In the genomic region with DNA sequence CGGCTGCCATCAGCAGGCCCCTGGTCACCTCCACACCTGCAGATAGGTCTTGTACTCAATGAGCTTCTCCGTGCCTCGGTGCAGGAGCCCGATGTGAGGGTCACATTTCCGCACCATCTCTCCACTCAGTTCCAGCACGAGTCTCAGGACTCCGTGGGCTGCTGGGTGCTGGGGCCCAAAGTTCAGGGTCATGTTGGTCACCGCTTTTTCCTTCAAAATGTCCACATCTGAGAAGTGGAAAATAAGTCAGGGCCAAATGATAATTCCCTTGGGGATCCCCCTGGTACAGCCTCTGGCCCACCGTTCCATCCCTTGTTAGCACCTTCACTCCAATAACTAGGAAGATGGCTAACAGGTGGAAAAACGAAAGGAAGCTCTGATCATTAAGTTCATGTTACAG, we compare ENCODE assay signal across 30 mouse cellular contexts. TPM values are rescaled to one million over a fixed set of nuclear protein-coding genes. Genes with fewer than 3 reads are reported as not detected.
DNase-seq lines count a peak whose midpoint lies in the region; ATAC-seq and TF ChIP-seq lines count a peak whose summit lies in the region.
"Had no signal": no experiment of that assay in that cellular context is flagged by ENCODE, and none has a peak within 500 bp of the region (broad histone marks: within the 10 kb centered on the region; RNA-seq: fewer than 3 reads in every experiment).

No protein-coding gene starts in this region.

- TF ChIP-seq POLR2A in heart, adult 2 months (IDR thresholded peaks at IDR 0.05; ENCODE audit: insufficient read depth, low read depth, low read length): no peak

- H3K79me2 ChIP-seq in heart, adult 2 months (replicated peaks; ENCODE audit: control insufficient read depth, insufficient read depth, low read length): peaks cover 1% of the 10 kb centered on the region

- H3K9ac ChIP-seq in heart, adult 2 months (ENCODE audit: low read depth, low read length): no peak overlapping the region
- H3K9ac ChIP-seq in kidney, postnatal 0 days (ENCODE audit: low read depth, low read length): no peak overlapping the region
- H3K9ac ChIP-seq in kidney, embryonic 14.5 days (ENCODE audit: low read depth, low read length): no peak overlapping the region
- H3K9ac ChIP-seq: forebrain, embryonic 12.5 days; hindbrain, embryonic 15.5 days; liver, embryonic 15.5 days; midbrain, embryonic 12.5 days; neural tube, embryonic 12.5 days had no signal

- TF ChIP-seq EP300 in heart, adult 2 months (IDR thresholded peaks at IDR 0.05; ENCODE audit: insufficient read depth, low read depth, low read length): no peak

- H3K27me3 ChIP-seq in heart, adult 2 months (ENCODE audit: control insufficient read depth, insufficient read depth, low read length): no peaks in the 10 kb centered on the region
- no peaks in the 10 kb centered on the region for H3K27me3 ChIP-seq in kidney, postnatal 0 days (ENCODE audit: insufficient read depth, low read length)
- no peaks in the 10 kb centered on the region for H3K27me3 ChIP-seq in kidney, embryonic 14.5 days (ENCODE audit: control insufficient read depth, insufficient read depth, low read length)
- H3K27me3 ChIP-seq: forebrain, embryonic 12.5 days; hindbrain, embryonic 15.5 days; liver, embryonic 15.5 days; megakaryocyte, embryonic 14.5 days; midbrain, embryonic 12.5 days; neural tube, embryonic 12.5 days had no signal

- H3K4me1 ChIP-seq in heart, adult 2 months (ENCODE audit: control insufficient read depth, insufficient read depth, low read length): peaks cover 3% of the 10 kb centered on the region
- H3K4me1 ChIP-seq in kidney, postnatal 0 days (replicated peaks; ENCODE audit: insufficient read depth, low read length): peaks cover 7% of the 10 kb centered on the region
- H3K4me1 ChIP-seq in kidney, embryonic 14.5 days (ENCODE audit: control insufficient read depth, insufficient read depth, low read length): 0 out of 2 replicates have a peak, but pooled peaks cover 3% of the 10 kb centered on the region
- no peaks in the 10 kb centered on the region; the same call in 1 of the 2 replicates for H3K4me1 ChIP-seq in brown adipose tissue, adult 24 weeks (ENCODE audit: control insufficient read depth, insufficient read depth, insufficient read length, low read length)

- no peak for ATAC-seq in kidney, postnatal 0 days (replicated peaks; ENCODE audit: low FRiP score, low read depth)
- no peak for ATAC-seq in kidney, embryonic 14.5 days (ENCODE audit: low FRiP score, low TSS enrichment)
- ATAC-seq: inflammation-experienced regulatory T-cells, adult 6 months had no signal

- no peak overlapping the region for H3K4me2 ChIP-seq in kidney, postnatal 0 days (ENCODE audit: low read length)
- H3K4me2 ChIP-seq in kidney, embryonic 14.5 days (replicated peaks; ENCODE audit: low read depth, low read length): no peak overlapping the region
- H3K4me2 ChIP-seq: forebrain, embryonic 12.5 days; hindbrain, embryonic 15.5 days; liver, embryonic 15.5 days; midbrain, embryonic 12.5 days; neural tube, embryonic 12.5 days had no signal

- H3K27ac ChIP-seq in heart, adult 2 months: peak overlapping the region; percentile 60
- H3K27ac ChIP-seq in kidney, postnatal 0 days: peak overlapping the region; percentile 71
- no peak overlapping the region for H3K27ac ChIP-seq in kidney, embryonic 14.5 days (ENCODE audit: low read depth, low read length)
- peak overlapping the region; percentile 73 for H3K27ac ChIP-seq in brown adipose tissue, adult 24 weeks (replicated peaks; ENCODE audit: low read depth, low read length)
- H3K27ac ChIP-seq: forebrain, embryonic 12.5 days; hindbrain, embryonic 10.5 days; hindbrain, embryonic 15.5 days; liver, embryonic 15.5 days; midbrain, embryonic 12.5 days; neural tube, embryonic 12.5 days had no signal

- intact Hi-C loops in heart, adult 2 months (cut with DNase I): no loop called here

- DNase-seq in adrenal gland, adult 2 months: peak; percentile 76
- no peak for DNase-seq in adrenal gland, adult 8-10 months
- no peak for DNase-seq in heart, adult 2 months
- DNase-seq in heart, adult 8-10 months (ENCODE audit: low spot score): no peak
- no peak for DNase-seq in kidney, postnatal 0 days (ENCODE audit: low spot score)
- no peak for DNase-seq in left cerebral cortex, adult 9 months (ENCODE audit: low spot score in 2 of 2)
- DNase-seq: cerebellum, adult 18-20 months; cerebellum, postnatal 10 days; gastrocnemius, postnatal 25 days; heart, adult 11 months; heart, postnatal 14 days; kidney, adult 8-10 months; kidney, postnatal 4 days; left cerebral cortex, postnatal 4 days; lung, postnatal 4 days; right cerebral cortex, adult 18-20 months had no signal

- H3K9me3 ChIP-seq in kidney, postnatal 0 days (replicated peaks; ENCODE audit: low read length): no peaks in the 10 kb centered on the region
- no peaks in the 10 kb centered on the region for H3K9me3 ChIP-seq in kidney, embryonic 14.5 days (ENCODE audit: control insufficient read depth, low read length)
- H3K9me3 ChIP-seq: forebrain, embryonic 12.5 days; G1E; hindbrain, embryonic 10.5 days; hindbrain, embryonic 15.5 days; liver, embryonic 15.5 days; megakaryocyte, embryonic 14.5 days; midbrain, embryonic 12.5 days; neural tube, embryonic 12.5 days had no signal

- H3K36me3 ChIP-seq in heart, adult 2 months (ENCODE audit: control insufficient read depth, insufficient read depth, low read length): peaks cover 17% of the 10 kb centered on the region
- peaks cover 59% of the 10 kb centered on the region for H3K36me3 ChIP-seq in kidney, postnatal 0 days (ENCODE audit: insufficient read depth, low read length)
- peaks cover 90% of the 10 kb centered on the region for H3K36me3 ChIP-seq in kidney, embryonic 14.5 days (ENCODE audit: control insufficient read depth, insufficient read depth, low read length)

- H3K4me3 ChIP-seq in heart, adult 2 months: no peak overlapping the region
- no peak overlapping the region for H3K4me3 ChIP-seq in kidney, postnatal 0 days (replicated peaks; ENCODE audit: low read depth, low read length)
- no peak overlapping the region for H3K4me3 ChIP-seq in kidney, embryonic 14.5 days (ENCODE audit: low read length)
- H3K4me3 ChIP-seq in brown adipose tissue, adult 24 weeks (ENCODE audit: insufficient read depth, low read depth, low read length): no peak overlapping the region
- H3K4me3 ChIP-seq: erythroblast, embryonic 14.5 days; forebrain, embryonic 12.5 days; hindbrain, embryonic 10.5 days; hindbrain, embryonic 15.5 days; liver, embryonic 15.5 days; megakaryocyte, embryonic 14.5 days; midbrain, embryonic 12.5 days; myocyte; neural tube, embryonic 12.5 days had no signal

- 84% methylated on average over 10 of the region's 10 CpGs for WGBS in heart, adult 2 months
- 78% methylated on average over 10 of the region's 10 CpGs for WGBS in kidney, postnatal 0 days
- WGBS in kidney, embryonic 14.5 days: 82% methylated on average over 10 of the region's 10 CpGs

- no peak for TF ChIP-seq CTCF in heart, adult 2 months (IDR thresholded peaks at IDR 0.05)
- TF ChIP-seq CTCF in kidney, postnatal 0 days (IDR thresholded peaks at IDR 0.05; ENCODE audit: low read depth): no peak

RNA-seq across cellular contexts. Expression of gene Fcer1g, which starts 6.7 kb away (rescaled TPM):
- 10 to 100 TPM; 22.9 to 31.2 TPM for total RNA-seq in adrenal gland, adult 2 months (2021)
- 56.0 and 66.2 TPM in 2 replicates for polyA plus RNA-seq in adrenal gland, adult 2 months (2012; rRNA removed)
- total RNA-seq in adrenal gland, adult 8-10 months (2022): 10 to 100 TPM; 21.8 to 34.4 (median 28.3) TPM
- 10 to 100 TPM; 12.4 to 15.3 TPM for total RNA-seq in heart, adult 2 months (2021)
- 32.7 and 50.8 TPM in 2 replicates for polyA plus RNA-seq in heart, adult 2 months (2012; rRNA removed)
- 10 to 100 TPM in 2 of 4 experiments, 1 to 10 TPM in 2; 8.2 to 14.4 (median 11.5) TPM for total RNA-seq in heart, adult 8-10 months (2022)
- polyA plus RNA-seq in kidney, postnatal 0 days (2015; fragmentation: Nextera tagmentation; extraction: Ambion mirVana): 38.8 and 50.1 TPM in 2 replicates
- polyA plus RNA-seq in kidney, embryonic 14.5 days (2014; fragmentation: Nextera tagmentation; extraction: Ambion mirVana): 30.7 and 32.1 TPM in 2 replicates
- polyA plus RNA-seq in brown adipose tissue, adult 24 weeks (2012; ENCODE audit: insufficient read depth, insufficient read length, missing spikeins): 29.3 and 35.1 TPM in 2 replicates
- polyA plus RNA-seq: myocyte had no signal

RNA-seq across cellular contexts. Expression of gene Adamts4, which starts 9.3 kb away (rescaled TPM):
- 1 to 10 TPM; 1.1 to 1.3 TPM for total RNA-seq in adrenal gland, adult 2 months (2021)
- 1.7 and 2.8 TPM in 2 replicates for polyA plus RNA-seq in adrenal gland, adult 2 months (2012; rRNA removed)
- under 1 TPM; 0.46 to 0.80 (median 0.60) TPM for total RNA-seq in adrenal gland, adult 8-10 months (2022)
- 1 to 10 TPM in 1 of 2 experiments, under 1 TPM in 1; 0.29 to 1.5 TPM for total RNA-seq in heart, adult 2 months (2021)
- 0.92 and 0.94 TPM in 2 replicates for polyA plus RNA-seq in heart, adult 2 months (2012; rRNA removed)
- total RNA-seq in heart, adult 8-10 months (2022): under 1 TPM; 0.19 to 0.60 (median 0.25) TPM
- 5.2 and 7.0 TPM in 2 replicates for polyA plus RNA-seq in kidney, postnatal 0 days (2015; fragmentation: Nextera tagmentation; extraction: Ambion mirVana)
- 4.1 and 6.9 TPM in 2 replicates for polyA plus RNA-seq in kidney, embryonic 14.5 days (2014; fragmentation: Nextera tagmentation; extraction: Ambion mirVana)
- polyA plus RNA-seq in brown adipose tissue, adult 24 weeks (2012; ENCODE audit: insufficient read depth, insufficient read length, missing spikeins): 0.50 and 1.2 TPM in 2 replicates
- total RNA-seq: common myeloid progenitor, adult 5-6 weeks had no signal
- polyA plus RNA-seq: erythroblast, embryonic 14.5 days had no signal

RNA-seq across cellular contexts. Expression of gene Ndufs2, which starts 10.3 kb away (rescaled TPM):
- total RNA-seq in adrenal gland, adult 2 months (2021): 100 to 1,000 TPM; 558 to 829 TPM
- 210 and 224 TPM in 2 replicates for polyA plus RNA-seq in adrenal gland, adult 2 months (2012; rRNA removed)
- total RNA-seq in adrenal gland, adult 8-10 months (2022): 100 to 1,000 TPM; 609 to 713 (median 672) TPM
- 1,000 to 10,000 TPM; 1,369 to 1,610 TPM for total RNA-seq in heart, adult 2 months (2021)
- 997 and 1,250 TPM in 2 replicates for polyA plus RNA-seq in heart, adult 2 months (2012; rRNA removed)
- total RNA-seq in heart, adult 8-10 months (2022): 1,000 to 10,000 TPM; 1,619 to 1,708 (median 1,672) TPM
- 375 and 405 TPM in 2 replicates for polyA plus RNA-seq in kidney, postnatal 0 days (2015; fragmentation: Nextera tagmentation; extraction: Ambion mirVana)
- 229 and 293 TPM in 2 replicates for polyA plus RNA-seq in kidney, embryonic 14.5 days (2014; fragmentation: Nextera tagmentation; extraction: Ambion mirVana)
- polyA plus RNA-seq in brown adipose tissue, adult 24 weeks (2012; ENCODE audit: insufficient read depth, insufficient read length, missing spikeins): 1,478 and 1,710 TPM in 2 replicates

RNA-seq across cellular contexts. Expression of gene Apoa2, which starts 16.1 kb away (rescaled TPM):
- total RNA-seq in adrenal gland, adult 2 months (2021): 10 to 100 TPM in 1 of 2 experiments, 1 to 10 TPM in 1; 4.5 to 48.6 TPM
- 7.8 TPM in 1 of 2 replicates, not detected in the other for polyA plus RNA-seq in adrenal gland, adult 2 months (2012; rRNA removed)
- total RNA-seq in adrenal gland, adult 8-10 months (2022): 1 to 10 TPM; 2.0 to 6.4 (median 4.3) TPM
- total RNA-seq in heart, adult 2 months (2021): 1 to 10 TPM; 2.1 to 2.2 TPM
- 3.9 and 15.3 TPM in 2 replicates for polyA plus RNA-seq in heart, adult 2 months (2012; rRNA removed)
- total RNA-seq in heart, adult 8-10 months (2022): 1 to 10 TPM; 1.8 to 4.9 (median 1.9) TPM
- polyA plus RNA-seq in kidney, postnatal 0 days (2015; fragmentation: Nextera tagmentation; extraction: Ambion mirVana): 20.2 and 21.1 TPM in 2 replicates
- 3.5 and 5.7 TPM in 2 replicates for polyA plus RNA-seq in kidney, embryonic 14.5 days (2014; fragmentation: Nextera tagmentation; extraction: Ambion mirVana)
- polyA plus RNA-seq in brown adipose tissue, adult 24 weeks (2012; ENCODE audit: insufficient read depth, insufficient read length, missing spikeins): 3.5 and 19.0 TPM in 2 replicates
- total RNA-seq: G1E; gastrocnemius, postnatal 25 days had no signal
- polyA plus RNA-seq: inflammation-experienced regulatory T-cells, adult 6 months; myocyte had no signal

RNA-seq across cellular contexts. Expression of gene Tomm40l, which starts 18.6 kb away (rescaled TPM):
- total RNA-seq in adrenal gland, adult 2 months (2021): 10 to 100 TPM; 34.4 to 63.1 TPM
- 37.2 and 45.3 TPM in 2 replicates for polyA plus RNA-seq in adrenal gland, adult 2 months (2012; rRNA removed)
- 10 to 100 TPM; 39.1 to 49.2 (median 46.0) TPM for total RNA-seq in adrenal gland, adult 8-10 months (2022)
- total RNA-seq in heart, adult 2 months (2021): 10 to 100 TPM; 79.8 to 81.6 TPM
- polyA plus RNA-seq in heart, adult 2 months (2012; rRNA removed): 63.9 and 83.2 TPM in 2 replicates
- total RNA-seq in heart, adult 8-10 months (2022): 100 to 1,000 TPM in 1 of 4 experiments, 10 to 100 TPM in 3; 94.3 to 111 (median 97.4) TPM
- 32.3 and 32.4 TPM in 2 replicates for polyA plus RNA-seq in kidney, postnatal 0 days (2015; fragmentation: Nextera tagmentation; extraction: Ambion mirVana)
- 31.3 and 36.4 TPM in 2 replicates for polyA plus RNA-seq in kidney, embryonic 14.5 days (2014; fragmentation: Nextera tagmentation; extraction: Ambion mirVana)
- polyA plus RNA-seq in brown adipose tissue, adult 24 weeks (2012; ENCODE audit: insufficient read depth, insufficient read length, missing spikeins): 59.3 and 65.5 TPM in 2 replicates
